Mouse (Mus musculus) megakaryocyte, adult 5-6 weeks (primary cell): ENCODE measurements around the gene Gm17509. TPM values are rescaled to one million over a fixed set of nuclear protein-coding genes. Genes with fewer than 3 reads are reported as not detected.
"Not testable (repeated sequence)": the region's sequence is repeated elsewhere in the genome, so short reads cannot be mapped to it uniquely, and the experiment has no call there.

Source experiments
- ATAC-seq: 2 replicates; pipeline ENCODE4 v1.8.0; 2016; ENCODE audit warnings: mild to moderate bottlenecking, inconsistent platforms; ENCODE audit not compliant: poor library complexity, severe bottlenecking
- total RNA-seq, 2 experiments: library from RNA; stranded (forward) in 1 of 2; stranded (reverse) in 1 of 2; fragments of 153-499, 151-499 nt in 1 of 2; fragments of 221-1000, 200-1000 nt in 1 of 2; gene quantifications; 2 replicates each; pipeline versions ENCODE4 v1.2.3 to v1.2.4; 2015 to 2017

Gm17509 gene
- total RNA-seq, 2 experiments from 2014 or later, result 0.40 to 0.51 TPM

DNA sequence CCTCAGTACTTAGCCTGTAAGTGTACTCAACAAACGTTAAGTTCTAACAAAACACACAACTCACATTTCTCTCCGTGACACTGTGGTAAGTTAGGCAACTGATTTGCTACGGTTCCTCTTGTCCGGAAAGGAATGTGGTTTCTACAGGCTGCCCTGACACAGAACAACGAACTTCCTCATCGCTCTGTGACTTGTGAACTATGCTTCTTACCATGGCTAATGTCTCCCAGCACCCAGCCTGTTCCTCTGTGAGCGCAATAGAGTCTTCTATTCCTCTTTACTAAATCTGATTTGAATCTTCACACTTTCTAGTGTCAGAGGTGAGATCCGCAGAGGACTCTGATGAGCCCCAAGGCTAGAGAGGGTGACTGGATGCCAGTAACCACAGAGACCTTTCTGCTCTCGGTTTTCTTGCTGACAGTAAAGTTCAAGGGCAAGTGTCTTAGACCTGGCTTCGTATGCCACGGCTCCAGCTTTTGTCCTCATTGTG is 9.4 kb downstream of the Gm17509 start:
- peak; percentile 93 for ATAC-seq

DNA sequence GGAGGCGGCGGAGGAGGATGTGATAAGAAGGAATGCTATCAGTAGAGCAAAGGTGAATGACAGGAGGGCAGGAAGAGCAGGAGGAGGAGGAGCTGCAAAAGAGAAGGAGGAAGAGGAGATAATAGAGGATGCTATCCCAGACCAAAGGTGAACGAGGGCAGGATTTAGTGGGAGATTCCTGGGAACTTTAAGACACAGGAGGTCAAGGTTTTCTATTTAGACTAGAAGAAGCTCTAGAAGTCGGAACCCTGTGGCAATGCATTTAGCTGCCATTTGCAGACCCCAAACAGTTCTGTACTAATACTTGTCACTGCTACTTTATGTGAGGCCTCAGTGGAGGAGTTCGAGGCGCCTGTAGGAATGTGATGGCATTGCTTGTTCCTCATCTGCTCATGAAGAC is 12.6 kb downstream of the Gm17509 start, which contains the start of gene Emb:
Emb (plus strand) TSS at position 301 of the 400 bp plus-strand sequence.
- no peak for ATAC-seq

DNA sequence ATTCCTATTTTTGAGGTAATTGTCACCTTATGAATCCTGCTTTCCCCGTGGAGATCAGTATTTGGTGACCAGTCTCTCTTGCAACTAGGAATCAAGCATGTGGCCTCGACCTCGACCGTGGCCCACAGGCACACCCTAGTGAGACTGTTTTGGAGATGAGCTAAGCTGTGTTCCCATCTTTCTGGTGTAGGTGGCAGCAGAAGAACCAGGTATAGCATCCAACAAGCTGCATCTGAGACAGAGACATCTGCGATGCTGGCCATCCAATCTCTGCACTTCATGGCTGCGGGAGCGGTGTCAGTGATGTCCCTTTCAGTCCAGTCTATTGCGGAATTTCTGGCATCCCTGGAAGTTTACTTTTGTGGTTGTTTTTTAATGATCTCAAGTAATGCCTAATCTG is 14.8 kb downstream of the Gm17509 start:
- no peak for ATAC-seq

DNA sequence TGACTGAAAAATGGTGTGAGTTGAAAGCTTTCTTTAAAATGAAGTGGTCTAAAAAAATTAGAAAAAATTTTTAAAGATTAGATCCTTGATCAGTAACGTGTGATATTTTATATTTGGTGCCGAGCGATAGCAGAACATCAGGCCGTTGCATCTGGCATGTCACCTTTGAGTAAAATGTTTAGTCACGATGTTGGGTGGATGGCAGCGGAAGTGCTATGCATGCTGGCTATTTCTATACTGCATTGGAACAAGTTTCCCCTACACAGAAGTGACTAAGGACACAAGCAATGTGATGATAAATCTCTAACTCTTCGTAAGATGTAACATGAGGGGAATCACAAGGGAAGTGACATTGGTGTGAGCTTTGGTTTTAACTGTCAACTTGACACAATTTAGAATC is 16.2 kb downstream of the Gm17509 start:
- no peak for ATAC-seq

DNA sequence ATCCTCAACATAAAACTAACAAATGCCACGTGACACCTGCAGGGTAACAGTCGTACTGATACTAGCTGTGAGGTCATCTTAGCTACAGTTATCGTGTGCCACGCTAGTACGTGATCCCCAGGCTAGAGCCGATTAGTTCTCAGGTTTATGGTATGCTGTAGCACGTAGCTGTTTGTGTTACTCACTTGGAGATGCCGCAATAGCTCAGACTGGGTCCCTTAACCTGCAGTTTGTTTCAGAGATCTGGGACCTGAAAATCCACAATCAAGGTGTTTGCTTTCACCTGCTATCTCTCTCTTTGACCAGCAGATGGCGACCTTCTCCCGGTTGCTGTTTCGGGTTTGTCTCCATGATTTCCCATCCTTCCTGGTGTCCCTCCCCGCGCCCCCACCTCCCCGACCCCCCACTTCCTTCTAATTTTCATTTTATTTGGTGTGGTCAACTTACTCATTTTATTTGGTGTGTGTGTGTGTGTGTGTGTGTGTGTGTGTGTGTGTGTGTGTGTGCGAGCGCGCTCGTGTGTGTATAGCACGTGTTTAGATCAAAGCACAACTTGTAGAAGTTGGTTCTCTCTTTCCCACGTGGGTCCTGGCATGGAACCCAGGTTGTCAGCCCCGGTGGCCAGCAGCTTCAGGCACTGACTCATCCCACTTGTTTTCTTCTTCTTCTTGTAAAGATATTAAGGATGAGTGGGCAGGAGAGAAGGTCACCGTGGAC is 18.0 kb downstream of the Gm17509 start:
- peak; percentile 73 for ATAC-seq

DNA sequence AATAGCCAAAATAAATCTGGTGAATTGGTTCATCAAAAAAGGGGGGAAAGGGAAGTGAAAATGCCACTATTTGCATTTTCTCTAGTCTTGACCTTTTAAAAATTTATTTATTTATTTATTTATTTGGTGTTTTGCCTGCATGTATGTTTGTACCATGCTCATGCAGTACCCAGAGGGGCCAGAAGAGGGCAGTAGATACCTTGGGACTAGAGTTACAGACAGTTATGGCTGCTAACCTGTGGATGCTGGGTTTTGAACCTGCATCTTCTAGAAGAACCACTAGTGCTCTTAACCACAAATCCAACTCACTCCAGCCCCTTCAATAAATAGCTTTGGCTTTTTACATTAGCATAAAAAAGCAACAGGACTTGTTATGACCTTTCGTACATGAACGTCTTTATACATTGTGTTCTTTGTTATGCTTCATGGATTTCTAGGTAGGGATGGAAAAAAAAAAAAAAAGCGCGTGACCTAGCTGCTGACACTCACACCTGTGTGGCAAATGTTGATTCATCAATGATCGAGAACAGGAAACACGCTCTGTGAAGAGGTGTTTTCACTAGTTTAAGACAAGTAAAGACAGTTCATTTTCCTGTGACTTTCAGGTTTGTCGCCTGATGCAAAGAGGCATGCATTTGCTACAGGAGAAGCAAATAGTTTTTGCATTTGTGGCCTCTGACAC is 22.3 kb downstream of the Gm17509 start:
- peak; percentile 51 for ATAC-seq

DNA sequence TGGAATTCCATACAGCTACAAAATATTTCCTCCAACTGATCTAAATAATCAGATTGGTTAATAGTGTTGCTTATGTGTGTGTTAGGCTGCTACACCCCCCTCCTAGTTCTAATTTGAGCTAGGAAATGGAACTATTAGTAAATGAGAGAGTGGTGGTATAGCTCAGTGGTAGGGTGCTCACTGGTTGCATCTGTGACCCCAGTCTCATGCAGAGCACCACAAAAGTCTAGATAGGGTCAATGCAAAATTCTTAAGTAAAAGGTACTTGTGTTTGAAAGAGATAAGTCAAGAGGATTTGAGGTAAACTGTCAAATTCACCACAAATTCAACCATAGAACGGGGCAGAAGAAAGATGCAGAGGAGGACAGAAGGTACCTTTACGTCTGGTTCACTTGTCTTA is 23.2 kb downstream of the Gm17509 start:
- no peak for ATAC-seq

DNA sequence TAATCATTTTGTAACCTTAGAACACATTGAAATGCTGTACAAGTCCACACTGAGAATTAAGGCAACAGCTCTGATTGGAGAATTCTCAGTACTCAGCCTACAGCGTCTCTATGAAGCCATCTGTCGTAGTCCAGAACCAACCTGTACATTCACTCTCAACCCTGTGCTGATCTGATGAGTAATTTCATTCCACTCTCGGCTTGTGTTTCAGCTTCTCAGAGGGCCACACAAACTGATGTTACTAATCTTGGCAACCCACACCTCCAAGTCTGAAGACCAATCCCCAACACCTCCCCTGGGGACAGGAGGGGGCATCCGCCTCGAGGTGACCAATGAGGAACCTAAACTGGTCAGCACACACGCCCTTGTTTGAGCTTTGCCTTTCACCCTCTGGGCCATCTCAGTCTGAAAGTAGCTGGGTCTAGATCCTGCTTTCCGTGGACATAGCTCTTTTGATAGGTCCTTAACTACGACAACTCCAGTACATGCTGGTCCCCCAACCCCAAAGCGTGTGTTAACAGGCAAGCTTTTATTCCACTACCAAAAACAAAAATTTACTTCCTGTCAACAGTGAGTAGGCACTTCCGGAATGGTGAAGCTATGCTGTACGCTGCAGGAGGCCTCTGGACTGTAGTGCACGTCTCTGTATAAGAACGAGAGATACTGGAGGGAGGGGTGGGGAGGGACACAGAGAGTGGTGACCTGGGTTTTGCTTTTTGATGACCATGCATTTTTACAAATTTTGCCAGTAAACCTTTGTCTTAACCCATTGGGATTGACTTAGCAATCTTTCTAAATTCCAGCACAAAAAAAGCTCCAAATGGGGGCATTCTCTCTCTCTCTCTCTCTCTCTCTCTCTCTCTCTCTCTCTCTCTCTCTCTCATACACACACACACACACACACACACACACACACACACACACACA is 25.0 kb downstream of the Gm17509 start:
- peak; percentile 77 for ATAC-seq

DNA sequence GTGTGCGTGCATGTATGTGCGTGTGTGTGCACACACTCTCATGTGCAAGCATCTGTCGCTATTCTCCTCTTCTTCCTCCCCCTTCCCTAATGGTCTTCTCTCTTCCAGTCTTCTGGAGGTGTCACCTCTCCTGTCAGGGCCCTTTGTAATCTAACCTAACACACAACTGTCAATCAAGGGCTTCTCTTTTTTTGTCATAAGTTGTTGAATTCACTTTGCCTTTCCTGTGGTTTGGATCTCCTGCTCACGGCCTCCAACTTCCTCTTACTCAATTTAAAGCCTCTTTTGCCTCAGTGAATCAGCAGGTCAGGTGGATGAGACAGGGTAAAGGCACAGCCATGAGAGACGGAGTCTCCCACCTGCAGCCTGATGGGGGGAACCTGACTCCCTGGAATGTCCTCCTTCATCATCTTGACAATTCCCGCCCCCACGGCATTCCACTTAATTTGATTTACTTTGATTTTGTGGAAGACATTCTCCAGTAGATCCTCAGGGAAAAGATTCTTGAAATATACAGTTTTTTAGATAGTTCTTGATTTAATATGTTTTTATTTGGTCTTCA is 27.4 kb downstream of the Gm17509 start:
- ATAC-seq, result peak; percentile 67

DNA sequence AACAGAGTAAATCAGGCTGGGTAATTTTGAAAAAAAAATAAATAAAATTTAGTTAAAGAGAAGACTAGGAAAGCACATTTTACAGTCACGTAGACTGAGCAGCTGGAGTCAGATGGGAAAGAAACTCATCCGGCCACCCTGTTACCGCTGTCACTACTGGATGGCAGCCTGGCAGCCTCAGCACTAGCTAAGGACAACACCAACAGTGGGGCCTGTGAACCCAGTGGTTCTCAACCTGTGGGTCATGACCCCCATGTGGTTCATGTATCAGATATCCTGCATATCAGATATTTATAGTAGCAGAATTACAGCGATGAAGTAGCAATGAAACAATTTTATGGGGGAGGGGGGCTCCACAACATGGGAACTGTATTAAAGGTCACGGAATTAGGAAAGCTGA is 28.7 kb downstream of the Gm17509 start:
- no peak for ATAC-seq

DNA sequence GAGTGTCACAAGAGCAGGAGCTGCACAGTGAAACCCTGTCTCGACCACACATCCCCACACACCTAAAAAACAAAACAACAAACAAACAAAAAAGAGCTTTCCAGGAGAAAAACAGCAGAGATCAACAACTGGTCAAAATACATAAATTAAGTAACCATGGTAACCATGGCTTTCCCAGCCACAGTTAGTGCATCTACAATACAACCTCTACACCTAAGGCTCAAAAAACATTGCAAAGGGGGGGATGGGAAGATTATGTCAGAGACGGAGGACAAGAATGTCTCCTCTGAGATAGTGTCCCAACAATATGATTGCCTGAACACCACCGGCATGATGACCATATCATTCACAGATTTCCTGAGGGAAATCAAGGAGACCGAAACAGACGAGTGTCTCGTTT is 35.5 kb downstream of the Gm17509 start:
- no peak for ATAC-seq

DNA sequence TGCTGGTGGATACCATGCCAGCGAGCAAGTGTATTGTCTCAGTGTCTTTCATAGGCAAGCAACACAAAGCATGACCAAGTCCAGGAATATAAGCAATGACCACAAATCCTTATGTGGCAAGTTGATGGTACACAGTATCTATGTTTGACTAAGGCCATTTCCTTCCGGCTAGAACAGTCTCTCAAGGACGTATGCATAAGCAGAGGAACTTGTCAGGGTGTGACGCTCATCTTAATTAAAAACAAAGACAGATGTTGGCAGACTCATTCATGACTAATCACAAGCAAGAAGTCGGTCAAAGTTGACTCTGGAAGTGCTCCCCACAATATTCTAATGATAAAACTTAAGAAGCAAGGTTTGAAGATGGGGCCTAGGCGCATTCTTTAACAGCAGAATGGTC is 37.6 kb downstream of the Gm17509 start:
- no peak for ATAC-seq

DNA sequence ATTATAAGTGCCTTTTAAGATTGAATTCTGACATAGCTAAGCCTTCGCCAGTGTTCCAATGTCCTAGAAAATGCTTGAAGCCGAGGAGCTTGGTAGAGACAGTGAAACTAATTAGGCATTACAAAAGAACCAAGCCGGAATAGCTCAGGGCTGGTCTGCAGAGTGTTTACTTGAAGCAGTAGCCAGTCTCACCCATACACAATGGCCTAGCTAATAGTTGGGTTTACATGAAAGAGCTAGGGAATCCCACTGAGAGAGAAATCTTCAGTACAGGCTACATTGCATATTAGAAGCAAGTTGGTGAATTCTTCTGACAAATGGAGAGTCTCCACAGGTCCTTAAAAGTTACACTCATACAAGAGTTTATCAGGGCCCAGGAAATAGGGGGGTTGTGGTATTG is 40.0 kb downstream of the Gm17509 start:
- ATAC-seq, result not testable (repeated sequence)

Other genes starting within 250 kb of the Gm17509 start
- gene Parp8, start 195.5 kb downstream of the Gm17509 start, total RNA-seq (2015), result 92.0 and 102 TPM in 2 replicates
- gene Parp8, start 195.5 kb downstream of the Gm17509 start, total RNA-seq (2017), result 62.3 and 71.4 TPM in 2 replicates
- gene Emb, start 12.5 kb downstream of the Gm17509 start, total RNA-seq (2015), result 650 and 716 TPM in 2 replicates
- gene Emb, start 12.5 kb downstream of the Gm17509 start, total RNA-seq (2017), result 802 and 871 TPM in 2 replicates